Mouse (Mus musculus): ENCODE data around the gene Phactr3.

The Phactr3 gene

DNA sequence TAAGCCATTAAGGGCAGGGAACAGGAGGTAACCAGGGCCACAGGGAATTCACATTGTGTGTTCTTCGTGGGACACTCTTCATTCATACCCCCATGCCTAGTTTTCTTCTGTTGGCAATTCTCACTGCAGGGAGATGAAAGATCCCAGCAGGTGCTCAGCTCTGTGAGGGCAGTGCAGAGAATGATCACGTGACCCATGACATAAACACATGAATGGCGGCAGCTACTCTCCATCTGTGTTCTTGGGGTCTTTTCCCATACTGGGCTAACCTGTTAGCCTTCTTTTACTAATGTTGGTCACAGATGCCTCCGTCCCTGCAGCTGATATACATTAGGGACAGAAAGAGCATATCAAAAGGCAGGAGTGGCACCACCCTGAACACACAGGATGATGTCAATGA is 16.9 kb downstream of the Phactr3 start:
- DNase-seq (ENCODE audit: low spot score): no peak

GRCm38 (mm10) chr2:178137518-178137917 is 18.7 kb downstream of the Phactr3 start:
- no peak for DNase-seq (ENCODE audit: low spot score)

DNA sequence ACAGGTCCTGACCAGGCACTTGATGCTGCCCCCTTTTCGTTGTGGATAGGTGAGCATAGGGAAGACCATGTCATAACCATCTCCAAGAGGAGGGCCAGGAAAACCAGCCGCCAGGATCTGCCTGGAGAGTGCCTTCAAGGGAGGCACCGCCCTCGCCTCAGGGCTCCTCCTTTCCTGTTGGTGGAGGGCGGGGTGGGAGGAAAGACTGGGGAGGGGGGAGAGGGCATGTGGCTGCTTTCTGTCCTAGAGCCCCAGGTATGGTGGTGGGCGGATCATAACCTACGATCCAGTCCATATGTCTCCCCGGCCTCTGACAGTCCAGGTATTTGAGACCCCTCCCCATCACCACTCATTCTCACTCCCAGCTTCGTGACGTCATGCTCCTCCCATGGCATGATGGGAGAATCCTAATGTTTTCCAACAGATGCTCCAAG is 22.7 kb downstream of the Phactr3 start:
- DNase-seq (ENCODE audit: low spot score): peak; percentile 73

- DNase-seq (ENCODE audit: low spot score): no peak
These were observed 23.7 kb downstream of the Phactr3 start for GRCm38 (mm10) chr2:178142291-178143023.

GRCm38 (mm10) chr2:178143024-178143415 is 24.2 kb downstream of the Phactr3 start:
- no peak for DNase-seq (ENCODE audit: low spot score)

DNA sequence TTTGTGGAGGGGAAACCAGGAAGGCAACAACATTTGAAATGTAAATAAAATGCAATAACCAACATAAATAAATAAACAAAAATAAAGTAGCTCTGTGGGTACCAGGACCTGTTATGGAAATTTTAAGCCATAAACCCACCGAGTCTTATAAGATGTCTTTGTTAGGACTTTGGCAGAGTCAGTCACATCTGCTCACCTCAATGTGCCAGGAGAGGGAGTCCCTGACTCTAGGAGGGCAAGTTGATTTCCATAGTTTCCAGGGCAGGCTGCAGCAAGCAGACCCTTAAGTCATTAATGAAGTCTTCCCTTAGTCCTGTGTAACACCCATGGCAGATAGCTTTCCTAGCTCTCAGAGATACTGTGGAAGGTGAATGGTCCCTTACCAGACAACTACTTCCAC is 25.1 kb downstream of the Phactr3 start:
- DNase-seq (ENCODE audit: low spot score): no peak

DNA sequence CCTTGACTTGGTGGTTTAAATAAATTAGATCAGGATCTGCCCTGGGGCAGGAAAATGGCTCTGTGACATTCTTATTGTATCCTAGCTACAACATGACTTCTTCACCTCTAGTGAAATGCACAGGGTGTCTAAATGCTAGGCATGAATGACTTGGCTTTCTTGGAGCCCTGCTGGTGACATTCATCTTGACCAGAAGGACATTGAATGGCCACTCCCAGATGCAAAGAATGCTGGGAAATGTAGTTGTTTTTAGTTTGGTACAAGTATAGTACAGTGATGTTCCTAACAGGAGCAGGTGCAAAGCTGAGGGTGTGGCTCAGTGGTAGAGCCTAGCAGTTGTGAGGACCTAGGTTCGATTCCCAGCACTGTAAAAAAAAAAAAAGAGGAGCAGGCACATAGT is 30.5 kb downstream of the Phactr3 start:
- DNase-seq (ENCODE audit: low spot score): no peak

DNA sequence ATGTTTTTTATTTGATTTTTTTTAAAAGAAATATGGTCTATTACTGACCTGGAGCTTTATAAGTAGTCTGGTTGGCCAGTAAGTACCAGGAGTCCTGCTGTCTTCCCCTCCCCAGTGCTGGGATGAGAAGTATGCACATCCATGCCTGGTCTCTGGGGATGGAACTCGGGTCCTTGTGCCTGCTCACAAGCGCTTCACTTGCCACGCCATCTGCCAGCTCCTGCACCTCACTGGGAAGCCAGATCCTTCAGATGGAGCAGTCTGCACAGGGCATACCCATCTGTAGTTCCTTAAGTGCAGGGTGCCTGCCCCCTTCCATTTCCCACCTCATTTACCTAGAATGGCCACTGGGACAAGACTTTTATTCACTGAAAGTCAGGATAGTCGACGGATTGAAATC is 31.9 kb downstream of the Phactr3 start:
- DNase-seq (ENCODE audit: low spot score): no peak

DNA sequence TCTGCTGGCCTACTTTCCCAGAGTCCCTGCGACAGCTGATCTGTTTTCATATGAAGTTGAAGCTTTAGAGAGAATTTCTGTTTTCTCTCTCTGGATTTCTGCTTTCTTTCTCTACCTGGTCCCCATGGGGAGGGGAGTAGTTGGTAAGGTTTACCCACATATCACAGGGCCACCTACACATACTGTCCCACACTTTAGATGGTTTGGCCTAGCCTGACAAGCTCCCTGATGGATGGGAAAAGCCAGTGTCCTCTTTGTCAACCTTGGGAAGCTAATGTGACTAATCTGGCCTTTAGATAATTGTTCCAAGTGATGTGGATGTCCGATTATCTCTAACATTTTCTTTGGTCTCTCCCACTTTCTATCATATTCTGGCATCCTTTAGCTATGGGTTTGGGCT is 34.8 kb downstream of the Phactr3 start:
- no peak for DNase-seq (ENCODE audit: low spot score)

GRCm38 (mm10) chr2:178154129-178154528 is 35.4 kb downstream of the Phactr3 start:
- DNase-seq (ENCODE audit: low spot score): no peak

DNA sequence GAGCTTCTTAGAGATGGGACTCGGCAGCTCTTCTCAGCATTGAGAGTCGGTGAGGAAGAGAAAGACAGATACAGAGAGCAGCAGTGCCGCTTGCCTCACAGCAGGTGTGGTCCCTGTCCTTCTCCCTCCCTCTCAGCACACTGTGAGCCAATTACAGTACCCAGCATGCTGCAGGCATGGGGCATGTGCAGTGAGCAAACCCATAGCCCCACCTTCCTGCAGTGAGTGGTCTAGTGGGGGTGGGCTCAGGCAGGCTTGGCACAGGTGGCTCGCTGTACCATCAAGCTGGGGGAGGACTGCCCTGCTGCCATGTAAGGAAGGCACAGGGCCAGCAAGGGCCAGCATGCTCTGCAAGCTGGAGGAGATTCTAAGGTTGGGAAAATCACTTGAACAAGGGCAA is 35.8 kb downstream of the Phactr3 start:
- no peak for DNase-seq (ENCODE audit: low spot score)

- DNase-seq (ENCODE audit: low spot score): no peak
These were observed 36.6 kb downstream of the Phactr3 start for GRCm38 (mm10) chr2:178155176-178155916.

- DNase-seq (ENCODE audit: low spot score): no peak
These were observed 37.1 kb downstream of the Phactr3 start for GRCm38 (mm10) chr2:178155917-178156282.

- peak; percentile 55 for DNase-seq (ENCODE audit: low spot score)
These were observed 40.2 kb downstream of the Phactr3 start for GRCm38 (mm10) chr2:178158936-178159335.

- no peak for DNase-seq (ENCODE audit: low spot score)
These were observed 45.2 kb downstream of the Phactr3 start for GRCm38 (mm10) chr2:178163981-178164380.

DNA sequence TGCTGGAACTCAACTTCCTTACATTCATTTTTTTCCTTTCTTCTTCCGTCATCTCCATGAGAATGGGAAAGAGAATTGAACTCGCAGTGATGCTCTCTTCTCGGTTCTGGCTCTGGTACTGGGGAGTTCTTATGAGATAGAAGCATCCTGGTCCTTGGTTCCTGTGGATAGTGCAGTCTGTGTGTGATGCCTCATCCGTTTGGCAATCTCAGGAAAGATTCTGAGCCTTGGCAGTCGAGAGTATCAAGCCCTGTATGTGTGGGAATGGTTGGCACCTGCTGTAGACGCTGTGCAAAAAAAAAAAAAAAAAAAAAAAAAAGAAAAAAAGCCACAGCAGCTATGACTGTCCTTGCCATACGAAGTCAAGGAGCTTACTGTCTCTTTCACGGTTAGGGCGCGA is 47.2 kb downstream of the Phactr3 start:
- no peak for DNase-seq (ENCODE audit: low spot score)

DNA sequence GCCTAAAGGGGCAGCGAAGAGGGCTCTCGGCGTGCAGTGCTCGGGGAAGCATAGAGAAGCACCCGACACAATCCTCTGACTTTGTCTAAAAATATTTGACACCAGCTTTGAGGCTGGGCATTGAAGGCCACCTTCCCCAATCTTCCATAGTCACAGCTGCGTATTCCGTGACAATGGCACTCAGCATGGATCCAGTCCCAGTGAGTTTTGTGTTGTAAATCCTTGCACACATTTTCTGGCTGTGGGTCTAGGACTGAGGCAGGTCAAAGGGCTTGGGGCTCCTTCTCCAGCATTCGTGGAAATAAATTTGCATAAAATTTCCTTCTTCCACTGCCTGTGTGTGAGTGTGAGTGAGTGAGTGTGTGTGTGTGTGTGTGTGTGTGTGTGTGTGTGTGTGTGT is 51.2 kb downstream of the Phactr3 start:
- DNase-seq (ENCODE audit: low spot score): no peak

- no peak for DNase-seq (ENCODE audit: low spot score)
These were observed 55.2 kb downstream of the Phactr3 start for GRCm38 (mm10) chr2:178173951-178174350.

DNA sequence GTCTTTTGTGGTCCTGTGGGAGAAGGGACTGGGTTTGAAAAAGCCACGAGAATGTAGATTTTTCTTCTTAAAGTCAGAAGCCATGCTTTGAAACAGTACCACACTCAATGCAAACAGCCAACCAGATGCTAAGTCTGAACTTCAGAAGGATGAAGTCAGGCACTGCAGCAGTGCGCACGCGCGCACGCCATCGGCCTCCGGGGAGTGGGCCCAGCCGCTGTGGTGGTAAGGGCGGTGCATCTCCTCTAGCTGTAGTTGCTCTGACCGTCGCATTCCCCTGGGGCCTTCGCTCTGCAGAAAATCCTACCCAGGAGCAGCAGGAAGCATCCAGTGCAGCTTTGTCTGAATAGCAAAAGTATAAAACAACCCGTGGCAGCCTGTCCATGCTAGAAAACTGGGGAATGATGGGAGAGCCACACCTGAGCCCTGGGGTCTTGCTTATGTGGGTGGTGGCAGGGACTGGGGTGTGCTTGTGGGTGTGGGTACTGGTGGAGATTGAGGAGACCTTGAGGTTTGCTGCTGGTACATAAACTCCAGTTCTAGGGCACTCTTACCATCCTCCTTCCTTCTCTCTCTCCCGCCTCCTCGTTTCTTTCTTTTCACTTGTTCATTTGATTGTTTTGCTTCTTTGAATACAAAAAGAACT is 56.6 kb downstream of the Phactr3 start:
- DNase-seq (ENCODE audit: low spot score): no peak

DNA sequence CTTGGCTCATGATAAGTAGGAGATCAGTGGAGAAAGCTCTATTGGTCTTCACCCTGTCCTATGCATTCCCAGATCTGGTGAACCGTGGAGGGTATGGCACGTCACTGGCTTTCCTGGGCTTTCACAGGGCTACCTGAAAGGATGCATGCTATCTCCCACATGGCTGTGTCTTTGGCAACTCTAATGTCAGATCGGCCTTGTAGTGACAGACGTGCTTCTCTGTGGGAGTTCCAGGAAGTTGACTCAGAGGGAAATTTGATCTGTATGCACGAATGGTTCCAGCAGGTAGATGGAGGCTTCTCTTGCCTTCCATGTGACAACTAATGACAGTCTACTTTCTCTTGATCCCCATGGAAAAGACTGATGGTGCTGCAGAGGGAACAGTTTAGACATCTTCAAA is 65.5 kb downstream of the Phactr3 start:
- DNase-seq (ENCODE audit: low spot score): no peak

GRCm38 (mm10) chr2:178184862-178185261 is 66.1 kb downstream of the Phactr3 start:
- DNase-seq (ENCODE audit: low spot score): no peak

- no peak for DNase-seq (ENCODE audit: low spot score)
These were observed 70.2 kb downstream of the Phactr3 start for GRCm38 (mm10) chr2:178188988-178189387.

DNA sequence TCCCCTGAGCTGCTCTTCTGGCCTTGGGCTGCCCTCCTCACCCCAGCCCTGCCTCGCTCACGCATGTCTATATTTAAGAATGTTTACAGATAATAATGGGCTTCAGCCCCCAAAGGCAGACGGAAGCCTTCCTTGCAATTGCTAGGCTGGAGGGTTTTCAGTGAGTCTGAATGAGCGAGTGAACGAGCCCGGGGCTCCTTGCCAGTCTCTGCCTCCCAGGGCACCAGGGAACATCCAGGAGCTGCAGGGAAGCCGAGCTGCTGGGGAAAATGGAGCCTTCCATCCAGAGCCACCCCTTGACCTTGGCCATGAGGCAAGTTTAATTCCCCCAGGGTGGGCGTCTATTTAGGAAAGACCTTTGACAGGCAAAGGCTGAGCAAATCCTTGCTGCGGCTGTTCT is 74.1 kb downstream of the Phactr3 start:
- DNase-seq (ENCODE audit: low spot score): no peak

Data from layer of hippocampus, adult 9-10 months (tissue).